Mouse (Mus musculus): ENCODE measurements around the gene Rbm4.

GRCm38 (mm10) chr19:4739762-4740161 lies 53.9 kb downstream of the Rbm4 start:
- TF ChIP-seq EP300 (IDR thresholded peaks at IDR 0.05; ENCODE audit: low read length) (no peak), KAT2A (IDR thresholded peaks at IDR 0.05; ENCODE audit: insufficient replicate concordance, low read length) (no peak), ZC3H11A (IDR thresholded peaks at IDR 0.05; ENCODE audit: low read depth, low read length) (no peak), POLR2A (IDR thresholded peaks at IDR 0.05; ENCODE audit: low read depth, low read length) (no peak), RAD21 (IDR thresholded peaks at IDR 0.05; ENCODE audit: low read depth, low read length) (no peak), CTCF (conservative IDR thresholded peaks at IDR 0.05 in 1 of 2, IDR thresholded peaks at IDR 0.05 in 1 of 2; ENCODE audit: low read depth in 2 of 2, low read length in 2 of 2) (no peak)

Measured in CH12.LX (cell line).